Mouse (Mus musculus) thymus, adult 2 months (tissue): ENCODE measurements around the gene Adgrl4. TPM values are rescaled to one million over a fixed set of nuclear protein-coding genes. Genes with fewer than 3 reads are reported as not detected.

Experiments used
- DNase-seq: peaks from one replicate; pipeline ENCODE4 v3.0.0; 2021
- H3K27ac ChIP-seq: fragments of 200-500 bp; 2 replicates; pipeline ENCODE4 v1.5.1; 2012; ENCODE audit warnings: low read length, control low read depth; ENCODE audit not compliant: control insufficient read depth, insufficient read depth
- H3K27me3 ChIP-seq: fragments of 200-500 bp; 2 replicates; pipeline ENCODE4 v1.6.1; 2012; ENCODE audit warnings: mild to moderate bottlenecking, low read length, moderate library complexity, mixed read lengths; ENCODE audit not compliant: control insufficient read depth, insufficient read depth
- H3K36me3 ChIP-seq: fragments of 200-500 bp; 2 replicates; pipeline ENCODE4 v1.6.1; 2012; ENCODE audit warnings: mild to moderate bottlenecking, low read length, moderate library complexity; ENCODE audit not compliant: control insufficient read depth, insufficient read depth
- H3K4me1 ChIP-seq: fragments of 200-500 bp; replicated peaks from 2 replicates; pipeline ENCODE4 v1.6.1; 2012; ENCODE audit warnings: low read length; ENCODE audit not compliant: control insufficient read depth, insufficient read depth
- H3K4me3 ChIP-seq: fragments of 200-500 bp; 2 replicates; pipeline ENCODE4 v1.5.1; 2012; ENCODE audit warnings: mild to moderate bottlenecking, low read length, control low read depth, moderate library complexity; ENCODE audit not compliant: control insufficient read depth, insufficient read depth
- CTCF ChIP-seq: fragments of 200-500 bp; IDR thresholded peaks from 2 replicates; pipeline ENCODE4 v1.5.1; 2012; ENCODE audit warnings: mild to moderate bottlenecking, control low read depth, low read length, moderate library complexity, borderline replicate concordance; ENCODE audit not compliant: control insufficient read depth, poor library complexity, insufficient read depth; ENCODE audit errors: extremely low read depth
- POLR2A ChIP-seq: fragments of 200-500 bp; IDR thresholded peaks from 2 replicates; pipeline ENCODE4 v1.6.1; 2012; ENCODE audit warnings: mild to moderate bottlenecking, low read length, control low read depth, moderate library complexity; ENCODE audit not compliant: control insufficient read depth, poor library complexity, insufficient read depth; ENCODE audit errors: extremely low read depth
- WGBS: fragments of 180-500 bp; shearing (Covaris S2); methylation state at CpG from one replicate; pipeline ENCODE4 v1.1.7; 2018; 5-methylcytosine and 5-hydroxymethylcytosine counted together
- polyA plus RNA-seq: library from polyadenylated mRNA; depleted of rRNA; stranded (reverse); fragments of >200 nt; gene quantifications from 2 replicates; pipeline ENCODE4 v1.2.3, GENCODE M21; 2012

Adgrl4 gene
- polyA plus RNA-seq, 1 experiment = 2.5 TPM

- Histone ChIP-seq H3K36me3 (no peaks in the 10 kb centered on the region), H3K27ac (no peak overlapping the region), H3K4me1 (no peaks in the 10 kb centered on the region), H3K27me3 (no peaks in the 10 kb centered on the region), H3K4me3 (no peak overlapping the region)
- no peak for DNase-seq
- 54% methylated on average over 4 of the region's 4 CpGs for WGBS
- no peak for TF ChIP-seq POLR2A
- TF ChIP-seq CTCF = no peak
Observed at GRCm38 (mm10) chr3:151465215-151465614, 27.5 kb downstream of the Adgrl4 start.

GRCm38 (mm10) chr3:151488853-151489252 is 51.2 kb downstream of the Adgrl4 start:
- WGBS = 93% methylated on average over 4 of the region's 4 CpGs

GRCm38 (mm10) chr3:151505606-151506005 is 67.9 kb downstream of the Adgrl4 start:
- TF ChIP-seq POLR2A (no peak), CTCF (no peak)
- no peaks in the 10 kb centered on the region for H3K27me3 ChIP-seq
- DNase-seq = no peak
- no peaks in the 10 kb centered on the region for H3K4me1 ChIP-seq
- 95% methylated on average over 3 of the region's 3 CpGs for WGBS
- no peak overlapping the region for H3K27ac ChIP-seq
- H3K36me3 ChIP-seq = no peaks in the 10 kb centered on the region
- no peak overlapping the region for H3K4me3 ChIP-seq

More at GRCm38 (mm10) chr3:151488853-151489252, 51.2 kb downstream of the Adgrl4 start:
- H3K36me3 ChIP-seq = no peaks in the 10 kb centered on the region
- H3K4me3 ChIP-seq = no peak overlapping the region
- H3K4me1 ChIP-seq = no peaks in the 10 kb centered on the region
- TF ChIP-seq CTCF = no peak
- TF ChIP-seq POLR2A = no peak
- H3K27ac ChIP-seq = no peak overlapping the region
- no peak for DNase-seq
- H3K27me3 ChIP-seq = no peaks in the 10 kb centered on the region

GRCm38 (mm10) chr3:151511184-151511583 is 73.5 kb downstream of the Adgrl4 start:
- Histone ChIP-seq H3K36me3 (no peaks in the 10 kb centered on the region), H3K27me3 (no peaks in the 10 kb centered on the region), H3K27ac (no peak overlapping the region), H3K4me3 (no peak overlapping the region), H3K4me1 (no peaks in the 10 kb centered on the region)
- no peak for TF ChIP-seq POLR2A
- DNase-seq = no peak
- WGBS = 97% methylated on average over 5 of the region's 5 CpGs

GRCm38 (mm10) chr3:151547182-151547581 is 109.5 kb downstream of the Adgrl4 start:
- WGBS = 94% methylated on average over 3 of the region's 3 CpGs
- TF ChIP-seq POLR2A = no peak
- DNase-seq = no peak
- Histone ChIP-seq H3K36me3 (no peaks in the 10 kb centered on the region), H3K27ac (no peak overlapping the region), H3K4me3 (no peak overlapping the region), H3K4me1 (no peaks in the 10 kb centered on the region), H3K27me3 (no peaks in the 10 kb centered on the region)

- Histone ChIP-seq H3K27ac (no peak overlapping the region), H3K4me1 (no peaks in the 10 kb centered on the region), H3K36me3 (no peaks in the 10 kb centered on the region), H3K27me3 (no peaks in the 10 kb centered on the region), H3K4me3 (no peak overlapping the region)
- whole genome bisulfite sequencing = 86% methylated on average over 5 of the region's 5 CpGs
- no peak for DNase-seq
- TF ChIP-seq CTCF (no peak), POLR2A (no peak)
Observed at GRCm38 (mm10) chr3:151551002-151551401, 113.3 kb downstream of the Adgrl4 start.

- WGBS = 27% methylated on average over 2 of the region's 2 CpGs
- Histone ChIP-seq H3K27ac (no peak overlapping the region), H3K4me3 (no peak overlapping the region), H3K27me3 (no peaks in the 10 kb centered on the region), H3K36me3 (no peaks in the 10 kb centered on the region), H3K4me1 (no peaks in the 10 kb centered on the region)
- TF ChIP-seq POLR2A (no peak), CTCF (no peak)
- DNase-seq = no peak
Observed at GRCm38 (mm10) chr3:151556635-151557034, 118.9 kb downstream of the Adgrl4 start.
